Mouse (Mus musculus) embryo, embryonic 10 days (tissue): ENCODE measurements at regions not wholly inside any gene's neighbourhood (a gene's known extent, or its start where the extent isn't known, plus 50 kb on each side); places are given as distances from the start of the nearest gene placed in this dataset.

Experiments used
- DNase-seq: peaks from one replicate; pipeline ENCODE4 v3.0.0-alpha.2; 2015; ENCODE audit warnings: low spot score

- DNase-seq = no peak
These were observed 50.9 kb upstream of the Atp12a start for GRCm38 (mm10) chr14:56313969-56314368.

- peak; percentile 82 for DNase-seq
These were observed 50.4 kb upstream of the Atp12a start for GRCm38 (mm10) chr14:56314459-56314858.
